Mouse (Mus musculus) embryo, embryonic 10.5 days (tissue): Measurements from ENCODE around the gene 9530003J23Rik.
A peak's percentile ranks its signal among the peaks of the same experiment; 100 is the strongest.
"Not testable (repeated sequence)": the region's sequence is repeated elsewhere in the genome, so short reads cannot be mapped to it uniquely, and the experiment has no call there.

Experiments used
- DNase-seq: peaks from one replicate; pipeline ENCODE4 v3.0.0-alpha.2; 2015; ENCODE audit warnings: low spot score

Gene 9530003J23Rik

GRCm38 (mm10) chr10:117238603-117239002, at the start of gene 9530003J23Rik:
Gene 9530003J23Rik, minus strand, starts transcription at chr10:117238703.
- no peak for DNase-seq

DNA sequence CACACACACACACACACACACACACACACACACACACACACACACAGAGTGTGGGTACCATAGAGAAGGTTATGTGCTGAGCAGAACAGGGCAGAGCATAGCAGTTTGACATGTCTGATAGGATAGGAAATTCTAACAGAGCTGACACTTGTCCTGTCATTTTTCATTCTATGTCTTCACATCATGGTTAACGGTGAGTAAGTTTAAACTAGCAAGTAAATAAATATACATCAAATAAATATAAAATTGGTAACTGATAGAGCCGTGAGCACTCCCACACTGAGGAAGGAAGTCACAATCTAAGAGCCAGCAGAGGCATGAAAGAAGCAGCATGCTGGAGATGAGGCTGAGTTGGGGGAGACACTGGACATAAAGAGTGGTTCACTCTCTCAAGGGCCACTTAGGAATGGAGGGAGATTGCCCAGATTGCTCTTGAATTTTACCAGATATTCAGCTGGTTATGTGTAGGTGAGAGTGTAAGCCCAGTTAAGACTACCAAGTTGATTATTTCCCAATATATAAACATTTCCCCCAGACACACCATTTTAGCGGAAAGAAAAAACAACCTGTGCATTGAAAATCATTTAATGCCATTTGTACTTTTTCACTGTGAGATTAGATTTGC, 48.8 kb upstream of the 9530003J23Rik start:
- no peak for DNase-seq

GRCm38 (mm10) chr10:117286366-117286970, 48.0 kb upstream of the 9530003J23Rik start:
- DNase-seq = no peak

DNA sequence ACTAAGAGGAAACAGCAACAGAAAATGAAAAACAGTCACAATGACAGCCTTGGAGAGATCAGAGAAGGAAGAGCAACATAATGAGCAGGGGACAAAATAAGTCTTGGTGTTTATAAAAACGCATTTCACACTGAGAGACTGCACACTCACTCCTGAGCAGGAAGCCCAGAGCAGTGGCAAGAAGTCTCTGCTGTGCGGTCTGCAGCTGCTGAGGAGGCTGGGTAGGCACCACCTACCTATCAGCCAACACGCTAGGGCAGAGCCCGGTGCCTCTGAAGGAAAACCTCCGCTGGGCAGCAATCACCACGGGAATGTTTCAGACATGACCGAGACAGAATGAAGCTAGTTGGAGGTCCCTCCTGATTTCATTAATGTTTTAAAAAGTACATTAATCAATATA, 47.1 kb upstream of the 9530003J23Rik start:
- DNase-seq = not testable (repeated sequence)

DNA sequence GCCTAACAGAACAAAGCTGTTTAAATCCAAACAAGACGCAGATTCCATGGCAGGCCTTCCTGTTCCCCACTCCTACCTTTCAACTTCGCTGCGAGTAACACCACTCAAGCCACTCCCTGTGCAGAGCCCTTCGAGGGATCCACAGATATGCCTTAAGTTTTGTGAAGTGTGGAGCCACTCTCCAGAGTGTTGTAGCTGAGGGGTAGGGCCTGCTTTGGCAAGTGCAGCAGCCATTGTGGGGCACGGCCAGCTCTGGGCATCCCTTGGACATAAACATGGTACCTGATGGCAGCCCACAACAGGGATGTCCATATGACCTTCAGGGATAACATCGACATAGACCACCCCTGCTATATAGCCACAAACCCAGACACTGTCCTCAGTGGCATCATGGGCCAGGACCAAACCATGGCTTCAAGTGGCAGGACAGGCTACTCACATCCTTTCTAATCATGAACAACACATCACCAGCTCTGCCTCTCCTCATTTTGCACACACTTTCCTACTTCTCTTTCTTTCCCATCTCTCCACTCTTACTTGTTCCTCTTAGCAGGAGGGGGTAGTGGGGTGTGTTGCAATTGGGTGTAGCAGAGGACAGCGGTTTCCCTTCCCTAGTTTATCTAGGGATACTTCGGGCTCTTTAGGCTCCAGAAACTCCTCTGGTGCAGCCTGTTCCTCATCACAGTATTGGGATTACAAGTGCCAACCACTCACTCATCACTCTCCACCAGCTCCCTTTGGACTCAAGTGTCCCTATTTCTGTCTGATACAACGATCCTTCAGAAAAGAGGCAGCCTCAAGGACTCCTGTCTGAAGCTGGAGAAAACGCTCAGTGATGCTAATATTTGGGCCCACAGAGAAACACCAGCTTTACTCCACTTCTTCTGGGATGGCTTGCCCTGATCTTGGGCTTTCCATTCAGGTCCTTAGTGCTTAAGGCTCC, 46.3 kb upstream of the 9530003J23Rik start:
- DNase-seq = no peak

DNA sequence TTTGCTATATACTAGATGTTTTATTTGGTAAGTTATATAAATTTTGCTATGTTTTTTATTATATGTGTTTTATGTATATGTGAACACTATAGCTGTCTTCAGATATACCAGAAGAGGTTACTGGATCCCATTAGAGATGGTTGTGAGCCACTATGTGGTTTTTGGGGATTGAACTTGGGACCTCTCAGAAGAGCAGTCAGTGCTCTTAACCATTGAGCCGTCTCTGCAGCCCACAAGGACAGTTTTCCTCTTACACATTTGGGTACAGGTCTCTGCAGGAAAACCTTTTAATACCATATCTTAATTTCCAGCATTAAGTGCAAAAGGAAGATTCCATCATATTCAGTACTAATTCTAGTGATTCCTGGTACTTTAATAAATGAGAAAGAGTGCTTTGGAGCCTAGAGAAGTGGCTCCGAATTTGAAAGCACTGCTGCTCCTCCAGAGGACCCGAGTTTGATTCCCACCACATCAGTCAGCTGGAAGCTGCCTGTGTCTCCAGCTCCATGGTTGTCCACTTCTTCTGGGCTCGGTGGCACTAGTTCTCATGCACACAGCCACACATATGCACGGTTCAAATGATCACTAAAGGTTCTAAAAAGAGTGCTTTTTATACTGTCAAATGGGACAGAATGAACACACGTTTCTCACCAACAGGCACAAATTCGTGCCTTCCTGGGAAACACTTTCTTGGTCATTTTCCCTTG, 45.5 kb upstream of the 9530003J23Rik start:
- no peak for DNase-seq

DNA sequence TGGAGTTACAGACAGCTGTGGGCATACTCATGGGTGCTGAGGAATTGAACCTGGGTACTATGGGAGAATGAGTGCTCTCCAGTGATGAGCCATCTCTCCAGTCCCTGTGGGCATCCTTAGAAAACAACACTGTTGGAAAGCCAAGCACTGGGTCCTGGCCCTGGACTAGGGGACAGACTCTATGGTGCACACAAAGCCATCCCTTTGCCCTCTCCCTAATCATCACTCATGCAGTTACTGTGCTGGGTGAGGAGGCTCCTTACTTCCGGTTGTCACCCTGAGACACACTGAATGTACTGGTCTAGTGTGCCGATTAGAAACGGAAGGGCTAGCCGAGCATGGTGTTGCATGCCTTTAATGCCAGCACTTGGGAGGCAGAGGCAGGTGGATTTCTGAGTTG, 44.7 kb upstream of the 9530003J23Rik start:
- DNase-seq = not testable (repeated sequence)

DNA sequence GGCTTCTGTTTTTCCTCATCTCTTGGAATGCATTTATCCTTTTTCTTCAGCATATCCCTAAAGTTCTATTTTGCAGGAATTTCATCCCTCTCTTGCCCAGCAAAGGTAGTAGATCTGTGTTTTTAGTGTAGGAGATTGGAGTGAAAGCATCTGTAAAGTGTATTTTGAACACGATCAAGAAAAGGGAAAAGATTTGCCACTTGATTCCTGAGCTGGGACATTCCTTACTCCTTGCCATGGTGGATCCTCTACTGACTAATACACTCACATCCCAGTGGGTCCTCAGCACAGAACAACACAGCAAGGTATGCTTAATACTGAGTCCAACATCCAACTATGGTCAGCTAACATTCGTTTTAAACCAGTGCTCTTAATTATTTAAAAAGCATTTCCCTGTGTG, 44.0 kb upstream of the 9530003J23Rik start:
- DNase-seq = no peak

DNA sequence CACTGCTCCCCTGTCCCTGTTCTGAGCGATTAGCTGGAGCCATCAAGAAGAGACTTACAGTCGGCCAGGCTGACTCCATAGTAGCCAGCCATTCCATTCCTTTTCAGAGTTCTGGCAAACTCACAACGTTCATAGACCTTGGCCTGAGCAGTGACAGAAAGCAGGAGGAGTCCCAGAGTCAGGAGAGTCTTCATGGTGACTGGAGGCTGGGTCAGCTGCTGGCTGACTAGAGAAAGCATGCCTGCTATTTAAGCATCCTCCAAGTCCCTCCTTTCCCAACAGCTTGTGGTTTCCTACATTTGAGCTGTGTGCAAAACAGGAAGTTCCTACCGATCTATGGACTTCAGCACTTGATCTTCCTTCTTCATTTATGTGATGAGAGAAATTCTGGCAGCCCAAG, 43.5 kb upstream of the 9530003J23Rik start, which contains the start of gene Lyz2:
Gene Lyz2 (minus strand): TSS at position 273 of the 400 bp plus-strand sequence.
- no peak for DNase-seq

DNA sequence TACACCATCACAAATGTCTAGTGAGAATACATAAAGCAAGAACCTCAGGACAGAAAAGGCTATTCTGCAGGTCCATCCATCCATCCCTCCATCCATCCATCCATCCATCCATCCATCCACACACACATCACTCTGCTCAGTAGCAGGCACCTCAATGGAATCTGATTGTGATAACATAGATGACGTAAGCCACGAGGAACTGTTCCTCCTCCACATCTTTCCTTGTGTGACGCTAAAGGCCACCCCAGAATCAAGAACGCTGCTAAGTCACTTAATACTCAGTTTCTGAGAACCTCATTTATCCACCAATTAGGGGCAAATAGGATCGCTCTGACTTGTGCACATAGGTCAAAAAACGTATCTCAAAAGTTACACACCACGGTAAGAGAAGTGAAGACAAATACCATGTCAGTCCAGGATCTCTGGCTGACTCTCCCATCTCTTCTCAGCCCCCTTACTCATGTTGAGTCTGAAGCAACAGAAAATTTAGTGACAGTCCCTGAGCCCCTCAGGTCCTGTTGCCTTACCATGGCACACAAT, 42.9 kb upstream of the 9530003J23Rik start:
- DNase-seq = no peak

DNA sequence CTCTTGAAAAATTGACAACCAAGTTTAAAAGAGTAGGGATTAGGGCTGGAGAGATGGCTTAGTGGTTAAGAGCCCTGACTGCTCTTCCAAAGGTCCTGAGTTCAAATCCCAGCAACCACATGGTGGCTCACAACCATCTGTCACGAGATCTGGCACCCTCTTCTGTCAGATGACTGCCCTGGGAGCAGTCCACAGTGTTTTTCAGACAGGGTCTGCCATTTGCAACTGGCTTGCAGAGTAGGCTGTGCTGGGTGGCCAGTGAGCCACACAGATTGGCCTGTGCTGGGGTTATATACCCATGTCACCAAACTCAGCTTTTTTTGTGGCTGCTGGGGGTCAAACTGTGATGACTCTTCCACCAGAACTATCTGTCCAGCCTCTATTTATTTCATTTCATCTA, 41.5 kb upstream of the 9530003J23Rik start:
- DNase-seq = no peak

- not testable (repeated sequence) for DNase-seq
These were observed 40.0 kb upstream of the 9530003J23Rik start for GRCm38 (mm10) chr10:117278510-117278909.

DNA sequence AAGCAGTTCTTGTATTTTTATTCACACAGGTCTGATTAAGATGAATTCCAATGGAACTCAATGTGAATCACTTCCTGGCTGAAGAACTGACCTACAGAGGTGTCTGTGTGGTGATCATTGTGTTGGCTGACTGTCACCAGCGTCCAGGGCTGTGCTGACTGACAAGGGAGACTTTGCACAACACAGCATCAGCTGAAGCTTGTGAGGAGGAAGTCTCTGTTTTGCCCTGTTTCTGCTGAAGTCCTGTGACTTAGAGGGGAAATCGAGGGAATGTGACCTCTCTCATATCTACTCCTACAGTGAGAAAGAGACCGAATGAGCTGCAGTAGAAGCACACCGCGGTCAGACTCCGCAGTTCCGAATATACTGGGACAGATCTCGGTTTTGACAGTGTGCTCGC, 39.3 kb upstream of the 9530003J23Rik start:
- DNase-seq = not testable (repeated sequence)

GRCm38 (mm10) chr10:117275681-117276369, 37.3 kb upstream of the 9530003J23Rik start:
- DNase-seq = no peak

GRCm38 (mm10) chr10:117274645-117275044, 36.1 kb upstream of the 9530003J23Rik start:
- not testable (repeated sequence) for DNase-seq

GRCm38 (mm10) chr10:117272023-117272422, 33.5 kb upstream of the 9530003J23Rik start:
- DNase-seq = peak; percentile 29

- DNase-seq = peak; percentile 7
These were observed 21.4 kb upstream of the 9530003J23Rik start for GRCm38 (mm10) chr10:117259870-117260269.

GRCm38 (mm10) chr10:117235866-117236265, 2.6 kb downstream of the 9530003J23Rik start:
- DNase-seq = no peak

- no peak for DNase-seq
These were observed 3.7 kb downstream of the 9530003J23Rik start for GRCm38 (mm10) chr10:117234825-117235224.

DNA sequence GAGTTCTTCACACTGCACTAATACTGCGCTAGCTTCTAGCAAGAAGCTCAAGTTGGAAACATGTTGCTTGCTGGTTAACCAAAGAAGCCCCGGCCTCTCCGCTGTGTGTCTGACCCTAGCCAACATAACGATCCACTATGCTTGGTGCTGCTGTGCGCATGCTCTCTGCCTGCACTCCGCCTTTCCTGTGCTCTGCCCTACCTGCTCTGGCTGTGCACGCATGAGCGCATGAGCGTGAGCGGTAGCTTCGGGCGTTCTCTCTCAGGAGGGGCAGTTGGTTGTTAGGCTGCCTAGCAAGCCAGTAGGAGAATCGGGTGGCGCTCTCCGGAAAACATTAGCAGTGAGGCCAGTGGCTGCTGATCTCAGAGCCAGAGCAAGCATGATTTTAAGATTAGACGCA, 8.7 kb downstream of the 9530003J23Rik start:
- no peak for DNase-seq

DNA sequence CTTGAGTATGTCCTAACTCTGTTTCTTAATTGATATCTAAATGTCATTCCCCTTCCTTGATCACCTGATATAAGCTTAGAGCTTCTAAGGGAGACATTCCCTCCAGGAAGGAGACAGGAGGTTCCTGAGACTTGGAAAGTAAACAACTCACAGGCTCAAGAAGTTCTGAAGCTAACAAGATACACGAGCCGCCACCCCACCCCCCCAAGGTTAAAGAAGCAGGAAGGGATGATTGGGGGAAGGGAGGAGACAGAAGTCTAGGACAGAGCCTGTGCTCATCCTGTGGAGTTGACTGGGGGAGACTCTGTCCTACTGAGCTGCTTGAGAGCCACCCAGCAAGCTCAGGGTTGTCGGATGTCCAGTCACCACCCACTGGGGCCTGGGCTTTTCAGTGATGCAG, 12.5 kb downstream of the 9530003J23Rik start:
- DNase-seq = no peak
